Mouse (Mus musculus) thymus, postnatal 10 days (tissue): ENCODE measurements around the gene Rabif.
A peak's percentile ranks its signal among the peaks of the same experiment; 100 is the strongest.
"Not testable (repeated sequence)": the region's sequence is repeated elsewhere in the genome, so short reads cannot be mapped to it uniquely, and the experiment has no call there.

Experiments
- DNase-seq, 2 experiments: peaks; one replicate each; pipeline ENCODE4 v3.0.0; 2021; ENCODE audit warnings: low spot score in 2 of 2

Rabif gene

DNA sequence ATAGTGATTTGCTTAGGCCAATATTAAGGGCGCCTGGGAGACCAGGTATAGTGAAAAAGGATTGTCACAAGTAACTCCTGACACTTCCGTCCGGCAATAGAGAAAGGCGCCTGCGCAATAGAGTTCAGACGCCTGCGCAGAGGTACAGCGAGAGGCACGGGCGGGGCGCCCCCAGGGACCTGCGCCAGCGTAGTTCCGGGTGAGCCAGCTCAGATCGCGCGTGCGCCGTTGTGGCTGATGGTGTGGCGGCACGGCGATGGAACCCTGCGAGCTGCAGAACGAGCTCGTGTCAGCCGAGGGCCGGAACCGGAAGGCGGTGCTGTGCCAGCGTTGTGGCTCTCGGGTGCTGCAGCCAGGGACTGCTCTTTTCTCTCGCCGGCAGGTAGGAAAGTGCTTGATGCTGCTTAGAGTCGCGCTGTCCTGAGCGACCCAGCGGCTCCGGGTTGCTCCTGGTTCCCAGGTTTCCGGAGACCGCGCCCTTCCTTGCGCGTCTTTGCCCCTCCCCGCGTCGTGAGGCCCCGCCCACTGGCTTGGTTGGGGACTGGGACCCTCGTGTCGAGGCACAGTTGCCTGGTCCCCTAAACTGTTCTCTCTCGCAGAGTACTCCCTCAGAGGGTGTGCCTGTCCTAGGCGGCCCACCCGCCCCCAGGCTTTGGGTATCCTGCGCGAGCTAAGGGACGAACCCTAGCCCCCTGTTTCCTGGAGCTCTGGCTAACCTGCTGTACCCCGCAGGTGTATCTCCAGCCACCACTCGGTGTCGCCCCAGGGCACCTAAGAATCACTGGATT is at the start of gene Rabif:
Gene Rabif, plus strand, starts transcription at position 221 of the 788 bp plus-strand sequence.
- peak; percentile 99 for DNase-seq

DNA sequence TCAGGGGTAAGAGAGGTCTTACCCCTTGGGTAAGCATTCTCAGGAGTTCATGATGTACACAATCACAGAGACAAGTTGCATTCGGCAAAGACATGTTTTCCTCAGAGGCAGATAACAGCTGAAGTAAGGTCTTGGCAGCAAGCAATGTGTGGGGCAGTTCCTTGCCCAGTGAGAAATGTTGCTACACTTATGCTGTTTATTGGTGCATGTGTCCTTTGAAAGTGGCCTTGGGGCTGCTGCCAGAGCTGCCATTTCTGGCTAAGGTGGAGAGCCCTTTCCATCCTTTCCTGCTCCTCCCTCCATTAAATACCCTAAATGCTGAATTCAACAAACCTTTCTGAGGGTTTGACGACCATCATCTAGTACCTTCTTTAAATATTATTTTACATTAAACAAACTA is 49.0 kb upstream of the Rabif start:
- DNase-seq = no peak

DNA sequence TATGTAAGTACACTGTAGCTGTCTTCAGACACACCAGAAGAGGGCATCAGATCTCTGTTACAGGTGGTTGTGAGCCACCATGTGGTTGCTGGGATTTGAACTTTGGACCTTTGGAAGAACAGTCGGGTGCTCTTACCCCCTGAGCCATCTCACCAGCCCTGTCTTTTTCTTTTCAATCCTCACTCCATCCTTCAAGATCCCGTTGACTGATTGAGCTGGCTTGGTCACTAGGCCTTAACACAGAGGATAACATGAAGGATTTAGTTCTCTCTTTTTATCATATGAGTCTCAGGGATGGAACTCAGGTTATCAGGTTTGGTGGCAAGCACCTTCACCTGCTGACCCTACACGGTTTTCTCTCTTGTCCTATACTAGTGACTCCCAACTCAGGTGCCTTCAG is 45.9 kb upstream of the Rabif start:
- not testable (repeated sequence) for DNase-seq

DNA sequence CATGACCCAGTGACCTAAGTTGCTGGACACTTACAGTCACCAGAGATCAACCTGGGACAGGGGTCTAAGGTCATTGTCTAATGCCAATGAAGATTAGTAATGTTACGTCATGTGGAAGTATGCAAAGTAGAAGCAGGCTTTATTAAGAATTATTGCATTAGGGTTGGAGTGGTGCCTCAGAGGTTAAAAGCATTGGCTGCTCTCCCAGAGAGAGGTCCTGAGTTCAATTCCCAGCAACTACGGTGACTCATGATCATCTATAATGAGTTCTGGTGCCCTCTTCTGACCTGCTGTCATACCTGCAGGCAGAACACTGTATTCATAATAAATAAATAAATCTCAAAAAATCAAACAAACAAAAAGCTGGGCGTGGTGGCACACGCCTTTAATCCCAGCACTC is 44.2 kb upstream of the Rabif start:
- no peak for DNase-seq

DNA sequence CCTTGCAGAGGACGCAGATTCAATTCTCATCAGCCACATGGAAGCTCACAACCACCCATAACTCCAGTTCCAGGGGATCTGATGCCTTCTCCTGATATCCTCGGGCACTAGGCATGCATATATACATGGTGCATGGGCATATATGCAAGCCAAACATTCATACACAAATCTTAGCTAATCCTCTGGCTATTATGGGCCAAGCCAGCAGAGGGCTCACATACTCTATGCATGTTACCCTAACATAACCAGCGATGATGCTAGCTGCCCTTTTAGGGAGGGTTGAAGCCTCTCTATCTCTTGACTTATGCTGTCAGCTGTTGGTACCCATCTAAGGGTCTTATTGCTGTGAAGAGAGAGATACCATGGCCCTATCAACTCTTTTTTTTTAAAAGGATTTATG is 43.5 kb upstream of the Rabif start:
- DNase-seq = peak; percentile 14 to 57

DNA sequence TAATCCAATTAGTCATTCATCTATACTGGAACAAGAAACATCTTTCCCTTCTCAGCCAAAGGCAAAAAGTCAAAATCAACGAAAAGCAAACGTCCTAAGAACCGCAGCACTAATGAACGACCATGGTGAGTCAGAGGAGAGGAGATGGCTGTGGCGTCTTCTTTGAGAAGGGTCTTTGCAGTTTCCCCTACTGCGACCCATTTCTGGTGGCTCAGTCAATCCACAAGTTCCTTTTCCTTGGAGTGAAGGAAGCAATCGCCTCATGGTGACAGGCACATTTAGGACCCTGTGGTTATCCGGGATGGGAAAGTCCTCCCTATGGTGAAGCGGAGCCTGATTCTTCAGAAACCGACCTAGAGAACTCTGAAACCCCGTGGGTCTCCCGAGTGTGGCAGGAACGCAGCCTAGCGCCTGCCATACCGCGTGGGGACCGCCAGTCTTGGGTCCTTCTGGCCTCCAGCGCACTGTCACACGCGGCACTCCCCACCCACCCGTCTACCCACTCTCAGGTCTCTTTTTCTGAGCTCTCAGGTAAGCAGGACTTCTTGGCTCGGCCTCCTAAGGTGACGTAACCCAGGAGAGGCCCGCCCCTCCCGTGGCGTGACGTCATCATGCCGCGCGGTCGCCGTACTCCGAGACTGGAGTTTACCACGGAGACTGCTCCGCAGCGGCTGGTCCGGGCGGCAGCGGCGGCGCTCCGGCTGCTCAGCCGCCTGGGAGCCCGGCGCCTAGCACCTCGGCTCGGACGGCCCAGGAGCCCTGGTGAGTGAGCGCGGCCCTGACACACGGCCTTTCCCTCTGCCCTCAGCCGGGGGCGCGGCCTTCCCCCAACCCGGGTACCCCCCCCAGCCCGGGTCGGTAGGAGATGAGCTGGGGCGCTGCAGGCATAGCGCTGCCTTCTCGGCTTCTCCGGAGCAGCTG is 39.3 kb upstream of the Rabif start, which contains the start of gene Klhl12:
Gene Klhl12, plus strand, starts transcription at position 628 of the 921 bp plus-strand sequence.
- peak; percentile 95 to 97 for DNase-seq

DNA sequence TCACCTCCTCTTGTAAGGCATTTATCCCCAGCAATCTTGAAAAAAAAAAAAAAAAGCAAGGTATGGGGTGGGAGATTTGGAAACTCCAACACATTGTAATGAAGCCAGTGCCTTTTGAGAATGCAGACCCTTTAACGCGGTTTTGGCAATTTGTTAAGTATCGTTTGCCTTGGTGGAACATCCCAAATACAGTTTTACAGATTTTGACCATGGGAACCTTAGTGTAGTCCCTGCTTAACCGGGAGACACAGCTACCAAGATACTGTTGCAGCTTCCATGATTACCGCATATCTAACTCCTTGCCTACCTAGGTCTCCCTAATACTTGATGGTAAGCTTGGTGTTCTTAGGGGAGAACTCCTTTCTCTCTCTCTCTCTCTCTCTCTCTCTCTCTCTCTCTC is 38.4 kb upstream of the Rabif start:
- DNase-seq = no peak

DNA sequence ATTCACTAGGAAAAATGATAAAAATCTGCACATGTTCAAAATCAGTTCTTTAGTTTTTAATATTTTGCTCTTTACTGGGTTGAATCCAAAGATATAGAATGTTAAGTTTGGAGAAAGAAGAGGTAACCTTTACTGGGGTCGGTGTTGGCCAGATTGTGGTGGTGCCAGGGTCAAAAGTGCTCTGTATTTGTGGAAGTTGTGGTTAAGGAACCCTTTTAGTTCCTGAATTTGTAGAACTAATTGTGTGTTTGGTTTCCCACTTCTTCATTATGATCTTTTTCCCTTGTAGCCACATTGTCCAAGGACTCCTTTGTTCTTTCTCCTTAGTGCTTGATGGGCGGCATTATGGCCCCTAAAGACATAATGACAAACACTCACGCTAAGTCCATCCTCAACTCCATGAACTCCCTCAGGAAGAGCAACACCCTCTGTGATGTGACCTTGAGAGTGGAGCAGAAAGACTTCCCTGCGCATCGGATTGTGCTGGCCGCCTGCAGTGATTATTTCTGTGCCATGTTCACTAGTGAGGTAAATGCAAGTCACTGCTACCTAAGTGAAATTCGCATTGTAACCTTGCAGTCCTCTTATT is 36.2 kb upstream of the Rabif start:
- no peak for DNase-seq

DNA sequence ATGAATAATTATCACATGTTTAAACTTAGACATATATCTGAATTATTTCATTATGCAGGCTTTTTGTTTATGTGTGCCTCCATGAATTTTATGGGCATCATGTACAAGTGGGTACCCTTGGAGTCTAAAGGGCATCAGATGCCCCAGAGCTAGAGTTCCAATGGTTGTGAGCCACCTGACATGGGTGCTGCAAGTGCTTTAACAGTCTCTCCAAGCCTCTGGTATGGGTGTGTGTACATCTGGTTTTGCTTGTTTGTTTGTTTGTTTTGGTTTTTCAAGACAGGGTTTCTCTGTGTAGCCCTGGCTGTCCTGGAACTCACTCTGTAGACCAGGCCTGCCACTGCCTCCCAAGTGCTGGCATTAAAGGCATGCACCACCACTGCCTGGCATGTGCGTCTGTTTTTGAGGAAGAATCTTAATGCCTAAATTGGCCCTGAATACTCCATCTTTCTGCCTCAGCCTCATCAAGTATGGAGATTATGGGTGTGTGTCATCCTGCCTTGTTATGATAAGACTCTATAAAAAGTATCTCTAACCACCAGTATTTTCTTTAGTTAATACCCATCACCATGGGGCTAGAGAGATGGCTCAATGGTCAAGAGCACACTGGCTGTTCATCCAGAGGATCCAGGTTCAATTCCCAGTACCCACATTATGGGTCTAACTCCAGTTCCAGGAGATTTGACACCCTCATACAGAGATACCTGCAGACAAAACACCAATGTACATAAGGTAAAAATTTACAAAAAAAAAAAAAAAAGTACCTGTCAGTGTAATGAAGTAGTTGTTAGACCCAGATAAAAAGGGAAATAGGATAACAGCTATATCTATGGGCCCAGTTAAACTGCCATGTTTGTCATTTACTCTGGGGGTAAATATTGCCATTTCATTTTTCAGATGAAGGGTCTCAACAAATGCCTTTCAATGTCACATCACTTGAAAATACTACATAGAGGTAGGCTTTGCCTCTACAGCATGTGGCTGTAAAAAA is 33.9 kb upstream of the Rabif start:
- DNase-seq = no peak

DNA sequence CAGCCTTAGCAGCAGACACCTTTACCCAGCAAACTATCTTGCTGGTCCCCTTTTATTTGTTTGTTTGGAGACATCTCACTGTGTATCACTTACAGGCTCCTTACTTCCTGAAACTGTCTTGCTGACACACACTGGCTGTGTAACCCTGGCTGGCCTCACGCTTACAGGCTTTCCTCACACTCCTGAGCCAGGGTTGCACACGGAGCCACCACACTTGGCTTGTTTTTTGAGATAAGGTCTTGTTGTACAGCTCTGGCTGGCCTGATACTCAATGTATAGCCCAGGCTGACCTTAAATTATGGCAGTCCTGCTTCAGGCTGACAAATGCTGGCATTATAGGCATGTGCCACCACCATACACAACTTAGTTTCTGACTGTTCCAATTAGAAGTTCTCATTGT is 9.8 kb upstream of the Rabif start:
- no peak for DNase-seq

DNA sequence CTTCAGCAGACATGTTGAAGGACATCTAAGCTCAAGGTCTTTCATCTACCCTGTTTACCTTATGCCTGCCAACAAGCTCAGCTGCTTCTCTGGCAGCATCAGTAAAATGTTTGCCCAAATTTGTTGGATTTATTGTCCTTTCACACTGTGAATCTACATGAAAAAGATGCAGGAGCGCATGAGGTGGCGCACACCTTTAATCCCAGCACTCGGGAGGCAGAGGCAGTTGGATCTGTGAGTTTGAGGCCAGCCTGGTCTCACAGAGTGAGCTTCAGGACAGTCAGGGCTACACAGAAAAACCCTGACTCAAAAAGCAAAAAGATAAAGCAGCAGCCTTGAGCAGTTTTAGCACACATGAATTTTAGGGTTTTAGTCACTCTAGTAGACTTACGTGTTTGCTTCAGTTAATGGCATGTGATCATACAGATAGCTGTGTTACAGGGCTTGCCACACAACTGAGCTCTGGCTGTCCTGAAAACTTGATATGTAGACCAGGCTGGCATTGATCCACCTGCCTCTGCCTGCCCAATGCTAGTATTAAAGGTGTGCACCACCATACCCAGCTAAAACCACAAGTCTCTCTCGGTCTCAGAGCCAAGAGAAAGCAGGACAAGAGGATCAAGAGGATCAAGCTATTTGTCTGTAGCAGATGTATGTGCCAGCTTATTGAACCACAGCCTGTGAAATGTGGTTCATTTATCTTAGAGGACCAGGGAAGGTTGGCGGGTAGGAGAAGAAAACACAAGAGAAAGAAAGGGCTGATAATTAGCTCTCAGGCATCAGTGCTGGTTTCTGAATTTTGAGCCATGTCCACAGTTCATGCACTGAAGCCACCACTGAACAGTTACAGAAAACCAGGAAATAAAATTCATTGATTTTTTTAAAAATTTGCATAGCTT is 3.3 kb upstream of the Rabif start:
- DNase-seq = no peak

DNA sequence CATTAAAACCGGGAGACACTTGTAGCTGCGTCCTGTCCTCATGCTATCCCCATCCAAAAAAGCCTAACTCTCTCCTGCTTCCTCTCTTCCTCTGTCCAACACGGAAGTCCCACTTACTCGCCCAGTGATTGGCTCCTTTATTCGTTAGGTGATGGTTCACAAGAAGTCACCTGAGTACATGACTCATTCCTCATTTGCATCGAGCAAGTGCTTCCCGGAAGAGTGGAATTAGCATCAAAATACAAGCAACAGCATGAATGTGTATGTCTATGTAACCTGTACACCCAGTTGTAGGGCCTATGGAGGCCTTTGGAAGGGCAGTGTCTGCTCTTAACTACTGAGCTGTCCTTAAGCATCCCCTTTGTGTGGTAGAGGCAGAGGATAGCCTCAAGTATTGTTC is 2.2 kb upstream of the Rabif start:
- no peak for DNase-seq

DNA sequence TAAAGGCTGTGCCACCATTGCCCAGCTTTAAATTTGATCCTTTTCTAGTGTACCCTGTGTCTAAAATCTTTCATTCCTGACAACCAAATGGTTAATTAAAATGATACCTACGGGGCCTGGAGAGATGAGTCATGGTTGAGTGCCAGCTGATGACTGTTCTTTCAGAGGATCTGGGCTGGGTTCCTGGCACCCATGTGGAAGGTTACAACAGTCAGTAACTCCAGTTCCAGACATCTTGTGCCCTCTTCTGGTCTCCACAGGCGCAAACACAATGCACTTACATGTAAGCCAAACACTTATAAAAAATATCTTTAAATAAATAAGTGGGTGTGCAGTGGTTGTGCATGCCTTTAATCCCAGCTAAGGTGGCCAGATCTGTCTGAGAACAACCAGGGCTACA is 952 bp upstream of the Rabif start:
- DNase-seq = no peak

DNA sequence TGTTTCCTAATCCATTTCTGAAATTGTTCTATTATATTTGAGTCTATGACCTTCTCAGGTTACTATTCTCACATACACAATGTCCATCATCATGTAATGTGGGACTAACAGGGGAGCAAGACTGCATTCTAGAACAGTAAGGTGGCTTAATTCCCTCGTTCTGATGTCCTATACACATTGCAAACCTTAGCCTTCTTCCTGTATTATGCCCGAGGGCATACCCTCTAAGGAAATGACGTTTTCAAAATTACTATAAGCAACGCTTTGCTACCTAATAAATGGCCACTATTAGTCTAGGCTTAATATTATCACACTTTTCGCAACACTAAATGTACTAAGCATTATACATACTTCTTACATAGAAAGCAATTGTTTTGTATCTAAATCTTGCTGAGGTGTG is 492 bp upstream of the Rabif start:
- no peak for DNase-seq

DNA sequence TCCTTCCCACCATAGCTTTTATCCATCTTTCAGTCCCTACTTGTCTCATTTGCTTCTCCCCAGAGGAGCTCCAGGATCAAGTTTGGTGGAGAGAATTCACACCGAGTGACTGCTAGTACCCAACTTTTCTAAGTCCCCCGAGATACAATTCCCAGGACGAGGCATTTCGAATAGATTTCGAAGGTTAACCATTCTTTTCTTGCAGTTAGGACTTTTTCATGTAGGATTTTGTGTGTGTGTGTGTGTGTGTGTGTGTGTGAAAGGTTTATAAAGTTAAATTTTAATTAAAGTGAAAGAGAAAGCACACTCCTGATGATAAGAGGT is 730 bp downstream of the Rabif start:
- DNase-seq = no peak

DNA sequence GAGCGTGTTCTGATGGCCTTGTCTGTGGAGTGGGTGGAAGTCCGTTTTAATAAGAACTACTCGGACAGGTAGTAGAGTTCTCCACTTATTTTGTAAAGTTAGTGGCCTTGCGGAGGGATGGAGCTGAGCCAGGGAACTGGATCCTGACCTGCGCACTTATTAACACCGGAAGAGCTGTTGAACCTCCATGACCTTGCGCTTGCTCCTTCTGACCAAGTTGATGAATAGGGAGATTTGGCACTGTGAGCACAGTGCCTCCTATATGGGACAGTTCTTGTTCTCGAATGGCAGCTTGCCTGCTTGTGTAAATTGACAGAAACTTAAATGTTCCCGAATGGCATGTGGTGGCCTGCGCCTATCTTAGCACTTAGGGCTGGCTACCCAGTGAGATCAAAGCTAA is 1.5 kb downstream of the Rabif start:
- DNase-seq = no peak

DNA sequence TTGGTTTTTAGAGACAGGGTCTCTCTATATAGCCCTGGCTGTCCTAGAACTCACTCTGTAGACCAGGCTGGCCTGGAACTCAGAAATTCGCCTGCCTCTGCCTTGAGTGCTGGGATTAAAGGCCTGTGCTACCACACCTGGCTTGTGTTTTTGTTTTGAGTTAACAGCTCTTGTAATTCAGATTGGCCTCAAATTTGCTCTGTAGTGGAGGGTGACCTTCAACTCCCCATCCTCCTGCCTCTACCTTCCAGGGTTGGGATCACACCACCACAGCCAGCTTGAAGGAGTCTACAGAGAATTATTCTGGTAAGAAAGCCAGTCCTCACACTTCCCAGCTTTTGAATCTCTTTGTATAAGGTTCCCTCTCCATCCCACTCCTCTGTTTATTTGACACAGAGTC is 6.5 kb downstream of the Rabif start:
- DNase-seq = no peak

DNA sequence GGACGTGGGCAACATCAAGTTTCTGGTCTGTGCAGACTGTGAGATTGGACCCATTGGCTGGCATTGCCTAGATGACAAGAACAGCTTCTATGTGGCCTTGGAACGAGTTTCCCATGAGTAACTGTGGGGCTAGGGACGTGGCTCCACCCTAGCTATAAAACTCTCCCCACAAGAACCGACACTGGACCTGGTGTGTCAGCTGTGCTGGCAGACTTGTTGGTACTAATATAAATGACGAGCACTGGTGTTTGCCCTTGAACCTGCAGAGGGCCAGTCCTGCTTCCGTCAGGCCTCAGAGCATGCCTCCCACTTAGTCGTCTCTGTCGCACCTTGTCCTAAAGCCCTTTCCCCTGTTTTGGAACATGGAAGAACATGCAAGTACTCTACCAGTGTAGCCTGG is 11.8 kb downstream of the Rabif start:
- DNase-seq = no peak

DNA sequence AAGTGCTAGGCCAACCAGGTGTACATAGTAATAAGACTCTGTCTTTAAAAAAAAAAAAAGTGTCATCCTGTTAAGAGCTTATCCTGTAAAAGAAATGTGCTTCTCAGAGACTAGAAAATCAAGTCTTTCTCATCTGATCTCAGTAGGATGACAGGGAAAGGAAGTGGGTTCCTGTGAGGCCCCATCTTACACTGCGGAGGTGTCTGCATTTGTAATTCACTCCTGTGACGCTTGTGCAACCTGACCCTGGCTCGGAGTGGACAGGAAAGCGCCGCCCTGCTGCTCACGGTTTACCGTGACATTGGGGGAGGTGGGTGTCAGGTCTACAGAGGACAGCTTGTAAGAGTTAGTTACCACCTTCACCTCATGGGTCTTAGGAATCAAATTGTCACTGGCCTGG is 15.6 kb downstream of the Rabif start:
- DNase-seq = peak; percentile 45 to 49

DNA sequence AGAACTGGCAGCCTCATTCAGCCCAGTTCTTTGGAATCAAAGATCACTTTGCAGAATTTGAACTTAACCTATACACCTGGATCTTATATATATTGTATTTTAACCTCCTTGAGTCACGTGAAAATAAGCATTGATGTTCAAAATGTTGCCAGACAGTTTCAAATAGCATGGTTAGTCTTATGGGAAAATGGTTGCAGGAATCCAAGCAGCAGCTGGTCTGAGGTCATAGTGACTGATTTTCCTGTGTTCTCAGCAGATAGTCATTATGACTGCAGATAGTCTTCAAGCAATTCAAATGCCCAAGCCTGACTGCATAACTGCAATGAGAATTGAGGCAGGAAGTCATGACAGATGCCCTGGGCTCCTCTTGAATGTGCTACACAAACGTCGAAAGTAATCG is 17.7 kb downstream of the Rabif start:
- DNase-seq = no peak
